Mouse (Mus musculus) cortical plate, adult 2 months (tissue): ENCODE results near the gene Frrs1l.

Experiments used
- CTCF ChIP-seq: fragments of 200-500 bp; IDR thresholded peaks from 2 replicates; pipeline ENCODE4 v1.5.1; 2011; ENCODE audit warnings: mild to moderate bottlenecking, control low read depth, low read length; ENCODE audit not compliant: insufficient read depth; ENCODE audit errors: extremely low read depth
- POLR2A ChIP-seq: fragments of 200-500 bp; IDR thresholded peaks from 2 replicates; pipeline ENCODE4 v1.6.1; 2011; ENCODE audit warnings: mild to moderate bottlenecking, low read length, control low read depth; ENCODE audit not compliant: insufficient read depth; ENCODE audit errors: extremely low read depth

DNA sequence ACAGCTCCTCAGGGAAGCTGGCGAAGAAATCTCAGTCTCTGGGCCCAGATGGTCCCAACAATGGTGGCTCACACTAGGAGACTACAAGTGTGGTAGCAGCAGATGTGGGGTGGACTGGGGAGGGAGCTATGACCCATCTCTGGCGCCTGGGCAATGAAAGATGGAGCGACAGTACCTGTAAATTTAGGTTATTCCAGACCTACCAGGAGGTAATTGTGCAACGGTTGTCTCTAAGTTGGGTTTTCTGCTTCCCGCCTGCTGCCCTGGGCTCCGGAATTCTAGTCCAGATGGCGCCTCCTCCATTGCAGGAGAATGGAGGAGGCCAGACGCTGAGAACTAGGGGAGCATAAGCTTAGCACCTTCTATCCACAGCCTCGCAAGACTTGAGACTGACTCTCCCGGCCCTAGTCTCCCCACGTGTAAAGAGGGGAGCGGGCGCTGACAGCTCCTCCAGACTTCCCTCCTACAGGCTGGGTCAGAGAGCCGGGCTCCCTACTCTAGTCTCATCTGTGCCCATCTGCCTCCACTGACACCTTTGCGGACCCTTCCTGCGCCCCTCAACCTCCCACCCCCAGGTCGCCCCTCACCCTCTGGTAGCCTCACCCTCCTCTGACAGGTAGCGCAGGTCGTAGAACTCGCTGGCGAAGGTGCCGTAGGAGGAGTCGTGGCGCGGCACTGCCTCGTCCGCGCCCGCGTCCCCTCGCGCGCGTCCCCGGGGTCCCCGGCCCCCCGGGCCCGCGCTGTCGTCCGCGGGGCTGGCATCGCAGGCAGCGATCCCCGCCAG lies 568 bp downstream of the Frrs1l start:
- TF ChIP-seq POLR2A = 0 out of 2 replicates have a peak, but pooled peaks have one; percentile 9
- TF ChIP-seq CTCF = no peak
